Mouse (Mus musculus) lung, embryonic 16.5 days (tissue): ENCODE measurements around the gene Casc1. TPM values are rescaled to one million over a fixed set of nuclear protein-coding genes. Genes with fewer than 3 reads are reported as not detected.

Experiments
- ATAC-seq: fragments of 200-750 bp; cut with Nextera tagmentation; 2 replicates; pipeline ENCODE4 v1.8.0; 2017; ENCODE audit warnings: low read depth, mild to moderate bottlenecking, moderate library complexity
- H3K27ac ChIP-seq: fragments of 300-500 bp; sonication (generic); 2 replicates; pipeline ENCODE4 v1.5.1; 2014; ENCODE audit warnings: mild to moderate bottlenecking, control low read depth, low read length
- H3K27me3 ChIP-seq: fragments of 300-500 bp; sonication (generic); 2 replicates; pipeline ENCODE4 v1.6.1; 2014; ENCODE audit warnings: low read depth, low read length, mixed read lengths; ENCODE audit not compliant: control insufficient read depth, insufficient read depth
- H3K36me3 ChIP-seq: fragments of 300-500 bp; sonication (generic); 2 replicates; pipeline ENCODE4 v1.6.1; 2014; ENCODE audit warnings: low read length; ENCODE audit not compliant: control insufficient read depth, insufficient read depth
- H3K4me1 ChIP-seq: fragments of 300-500 bp; sonication (generic); replicated peaks from 2 replicates; pipeline ENCODE4 v1.6.1; 2014; ENCODE audit warnings: low read length, mixed read lengths; ENCODE audit not compliant: control insufficient read depth, insufficient read depth
- H3K4me2 ChIP-seq: fragments of 300-500 bp; sonication (generic); 2 replicates; pipeline ENCODE4 v1.6.1; 2014; ENCODE audit warnings: low read depth, low read length, control low read depth
- H3K4me3 ChIP-seq: fragments of 300-500 bp; sonication (generic); 2 replicates; pipeline ENCODE4 v1.5.1; 2014; ENCODE audit warnings: mild to moderate bottlenecking, low read length, control low read depth
- H3K9ac ChIP-seq: fragments of 300-500 bp; sonication (generic); 2 replicates; pipeline ENCODE4 v1.6.1; 2014; ENCODE audit warnings: low read length, control low read depth
- H3K9me3 ChIP-seq: fragments of 300-500 bp; sonication (generic); 2 replicates; pipeline ENCODE4 v1.6.1; 2016; ENCODE audit warnings: low read length; ENCODE audit not compliant: control insufficient read depth
- WGBS: fragments of 180-500 bp; shearing (Covaris S2); extraction: QIAGEN DNeasy Blood & Tissue Kit; methylation state at CpG from one replicate; pipeline ENCODE4 v1.1.7; 2014; 5-methylcytosine and 5-hydroxymethylcytosine counted together
- polyA plus RNA-seq: library from polyadenylated mRNA; unstranded; fragments of >200 nt; fragmentation: Nextera tagmentation; extraction: Ambion mirVana; gene quantifications from 2 replicates; pipeline ENCODE4 v1.2.1, GENCODE M21; 2015

Gene Casc1
- polyA plus RNA-seq, 1 experiment from 2014 or later, result 1.5 TPM

- WGBS, result 58% methylated on average over 27 of the region's 27 CpGs
- H3K27ac ChIP-seq, result no peak overlapping the region
- H3K9ac ChIP-seq, result peak overlapping the region; percentile 46
These were observed 23.4 kb downstream of the Casc1 start for GRCm38 (mm10) chr6:145187093-145188088.

GRCm38 (mm10) chr6:145186096-145186495 is 24.7 kb downstream of the Casc1 start:
- H3K9ac ChIP-seq, result no peak overlapping the region
- ATAC-seq, result no peak
- H3K9me3 ChIP-seq, result no peaks in the 10 kb centered on the region
- 75% methylated on average over 1 of the region's 1 CpGs for WGBS
- H3K4me1 ChIP-seq, result peaks cover 7% of the 10 kb centered on the region
- H3K36me3 ChIP-seq, result no peaks in the 10 kb centered on the region
- H3K4me2 ChIP-seq, result no peak overlapping the region
- H3K27ac ChIP-seq, result no peak overlapping the region
- no peaks in the 10 kb centered on the region for H3K27me3 ChIP-seq
- no peak overlapping the region for H3K4me3 ChIP-seq

More at GRCm38 (mm10) chr6:145187093-145188088, 23.4 kb downstream of the Casc1 start:
- Histone ChIP-seq H3K36me3 (no peaks in the 10 kb centered on the region), H3K27me3 (no peaks in the 10 kb centered on the region), H3K4me1 (no peaks in the 10 kb centered on the region), H3K4me2 (peak overlapping the region; percentile 59), H3K4me3 (peak overlapping the region; percentile 41), H3K9me3 (no peaks in the 10 kb centered on the region)
- peak; percentile 38; the same call in 1 of the 2 replicates for ATAC-seq

- H3K4me2 ChIP-seq, result no peak overlapping the region
- no peak overlapping the region for H3K27ac ChIP-seq
- no peaks in the 10 kb centered on the region for H3K9me3 ChIP-seq
- H3K36me3 ChIP-seq, result no peaks in the 10 kb centered on the region
- no peak overlapping the region for H3K9ac ChIP-seq
- 24% methylated on average over 8 of the region's 8 CpGs for WGBS
- H3K27me3 ChIP-seq, result no peaks in the 10 kb centered on the region
- peak; percentile 87; the same call in 1 of the 2 replicates for ATAC-seq
- H3K4me3 ChIP-seq, result no peak overlapping the region
- H3K4me1 ChIP-seq, result peaks cover 7% of the 10 kb centered on the region
These were observed 28.8 kb downstream of the Casc1 start for GRCm38 (mm10) chr6:145182044-145182443.

- H3K4me2 ChIP-seq, result no peak overlapping the region
- no peak overlapping the region for H3K9ac ChIP-seq
These were observed 31.1 kb downstream of the Casc1 start for GRCm38 (mm10) chr6:145179665-145180064.

GRCm38 (mm10) chr6:145176474-145176873 is 34.3 kb downstream of the Casc1 start:
- Histone ChIP-seq H3K4me1 (peaks cover 12% of the 10 kb centered on the region), H3K4me2 (no peak overlapping the region), H3K9me3 (no peaks in the 10 kb centered on the region), H3K27me3 (peaks cover 4% of the 10 kb centered on the region; the same call in 1 of the 2 replicates), H3K4me3 (no peak overlapping the region), H3K9ac (no peak overlapping the region), H3K36me3 (no peaks in the 10 kb centered on the region), H3K27ac (no peak overlapping the region)
- ATAC-seq, result no peak
- 58% methylated on average over 10 of the region's 10 CpGs for WGBS

More at GRCm38 (mm10) chr6:145179665-145180064, 31.1 kb downstream of the Casc1 start:
- H3K36me3 ChIP-seq, result no peaks in the 10 kb centered on the region
- no peaks in the 10 kb centered on the region for H3K27me3 ChIP-seq
- H3K9me3 ChIP-seq, result no peaks in the 10 kb centered on the region
- ATAC-seq, result peak; percentile 39; the same call in 1 of the 2 replicates
- H3K4me1 ChIP-seq, result peaks cover 11% of the 10 kb centered on the region
- 15% methylated on average over 6 of the region's 6 CpGs for WGBS
- H3K4me3 ChIP-seq, result no peak overlapping the region
- H3K27ac ChIP-seq, result no peak overlapping the region

GRCm38 (mm10) chr6:145175571-145175981 is 35.2 kb downstream of the Casc1 start:
- H3K4me3 ChIP-seq, result no peak overlapping the region
- WGBS, result 35% methylated on average over 9 of the region's 9 CpGs
- no peak overlapping the region for H3K9ac ChIP-seq
- no peaks in the 10 kb centered on the region for H3K9me3 ChIP-seq
- H3K36me3 ChIP-seq, result no peaks in the 10 kb centered on the region
- peaks cover 4% of the 10 kb centered on the region; the same call in 1 of the 2 replicates for H3K27me3 ChIP-seq
- ATAC-seq, result 0 out of 2 replicates have a peak, but pooled peaks have one; percentile 15
- H3K4me1 ChIP-seq, result peaks cover 12% of the 10 kb centered on the region
- H3K4me2 ChIP-seq, result peak overlapping the region; percentile 21; the same call in 1 of the 2 replicates
- no peak overlapping the region for H3K27ac ChIP-seq

GRCm38 (mm10) chr6:145173781-145174191 is 37.0 kb downstream of the Casc1 start:
- Histone ChIP-seq H3K9me3 (no peaks in the 10 kb centered on the region), H3K27me3 (peaks cover 4% of the 10 kb centered on the region; the same call in 1 of the 2 replicates), H3K4me1 (peaks cover 12% of the 10 kb centered on the region), H3K27ac (no peak overlapping the region), H3K9ac (peak overlapping the region; percentile 23; the same call in 1 of the 2 replicates), H3K36me3 (no peaks in the 10 kb centered on the region), H3K4me2 (peak overlapping the region; percentile 36; the same call in 1 of the 2 replicates), H3K4me3 (no peak overlapping the region)
- peak; percentile 84 for ATAC-seq
- WGBS, result 3% methylated on average over 11 of the region's 11 CpGs

GRCm38 (mm10) chr6:145171892-145172606 is 38.8 kb downstream of the Casc1 start:
- Histone ChIP-seq H3K4me3 (no peak overlapping the region), H3K4me1 (peaks cover 12% of the 10 kb centered on the region), H3K36me3 (no peaks in the 10 kb centered on the region), H3K4me2 (no peak overlapping the region), H3K9me3 (no peaks in the 10 kb centered on the region), H3K27ac (no peak overlapping the region), H3K9ac (no peak overlapping the region), H3K27me3 (peaks cover 4% of the 10 kb centered on the region; the same call in 1 of the 2 replicates)
- ATAC-seq, result no peak
- 54% methylated on average over 14 of the region's 14 CpGs for WGBS
